Mouse (Mus musculus): Measurements from ENCODE around the gene Itga6.

DNA sequence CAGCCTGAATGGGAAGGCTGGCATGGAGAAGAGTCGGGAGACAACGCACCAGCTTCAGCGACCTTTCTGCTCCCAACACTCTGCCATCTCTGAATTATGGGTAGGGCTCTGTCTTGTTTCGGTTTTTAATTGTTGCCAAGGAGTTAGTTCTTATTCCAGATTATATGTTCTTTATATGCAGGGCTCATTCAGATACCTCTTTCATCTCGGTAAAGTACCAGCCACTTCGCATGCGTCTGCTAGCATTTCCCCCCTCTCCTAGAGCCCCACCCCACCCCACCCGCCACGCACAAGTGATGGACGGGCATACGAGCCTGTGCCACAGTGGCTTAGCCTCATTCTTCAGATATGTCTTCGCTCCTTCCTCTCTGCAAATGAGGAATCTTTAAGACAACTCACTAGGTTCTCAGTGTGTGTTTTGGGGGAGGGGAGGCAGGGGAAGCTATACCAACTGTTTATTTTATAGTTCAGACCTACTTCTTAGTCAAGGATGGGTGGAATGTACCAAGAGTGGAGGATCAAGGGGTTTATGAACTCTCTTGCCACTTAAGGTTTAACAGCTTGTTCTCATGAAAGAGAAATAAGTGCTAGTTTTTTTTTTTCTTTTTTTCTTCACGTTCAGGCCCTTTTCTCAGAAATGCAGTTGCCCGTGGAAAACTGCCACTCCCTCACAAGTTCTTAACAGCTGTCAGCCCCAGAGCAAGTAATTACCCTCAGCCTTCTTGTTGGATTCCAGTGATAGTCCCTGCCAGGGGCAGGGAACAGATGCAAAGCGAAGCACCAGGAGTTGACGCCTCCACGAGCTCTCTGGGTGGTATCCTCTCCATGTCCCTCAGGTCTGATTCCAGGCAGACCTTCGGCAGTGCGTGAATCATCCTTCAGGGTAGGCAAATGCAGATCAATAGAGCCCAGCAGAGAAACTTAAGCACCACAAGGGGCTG is 13.4 kb downstream of the Itga6 start:
- no peak for TF ChIP-seq CTCF (IDR thresholded peaks at IDR 0.05; ENCODE audit: low read depth)
- no peak for TF ChIP-seq EP300 (IDR thresholded peaks at IDR 0.05; ENCODE audit: low read depth)

Data from heart, postnatal 0 days (tissue).